Mouse (Mus musculus) G1E (cell line): Measurements from ENCODE around the gene Gpsm3.

Source experiments
- CTCF ChIP-seq: IDR thresholded peaks from 2 replicates; pipeline ENCODE4 v1.5.1; 2012; ENCODE audit warnings: low read depth, low read length, inconsistent platforms, mixed read lengths
- GATA1 ChIP-seq: IDR thresholded peaks from 2 replicates; pipeline ENCODE4 v1.6.1; 2012; ENCODE audit warnings: borderline replicate concordance, low read length, inconsistent platforms, mixed read lengths
- POLR2AphosphoS5 ChIP-seq: IDR thresholded peaks from 2 replicates; pipeline ENCODE4 v1.6.1; 2012; ENCODE audit warnings: low read depth, low read length, inconsistent platforms; ENCODE audit not compliant: insufficient replicate concordance
- TAL1 ChIP-seq: conservative IDR thresholded peaks from 2 replicates; pipeline ENCODE4 v1.6.1; 2012; ENCODE audit warnings: low read depth, low read length, inconsistent platforms, mixed read lengths

GRCm38 (mm10) chr17:34585877-34586771 is 3.5 kb upstream of the Gpsm3 start:
- TF ChIP-seq TAL1 (no peak), GATA1 (no peak), CTCF (no peak), POLR2AphosphoS5 (no peak)
